Mouse (Mus musculus): ENCODE measurements around the gene Nf2.

- TF ChIP-seq CTCF (conservative IDR thresholded peaks at IDR 0.05 in 1 of 2, IDR thresholded peaks at IDR 0.05 in 1 of 2; ENCODE audit: low read depth in 2 of 2, low read length in 2 of 2) = no peak
- no peak for TF ChIP-seq BHLHE40 (IDR thresholded peaks at IDR 0.05; ENCODE audit: low read depth, low read length)
- TF ChIP-seq USF2 (conservative IDR thresholded peaks at IDR 0.05; ENCODE audit: low read depth, low read length) = no peak
- no peak for TF ChIP-seq ELF1 (IDR thresholded peaks at IDR 0.05; ENCODE audit: low read depth, low read length)
- no peak for TF ChIP-seq EP300 (IDR thresholded peaks at IDR 0.05; ENCODE audit: low read length)
- TF ChIP-seq POLR2A (IDR thresholded peaks at IDR 0.05; ENCODE audit: low read depth, low read length) = no peak
- no peak for TF ChIP-seq ZKSCAN1 (IDR thresholded peaks at IDR 0.05; ENCODE audit: borderline replicate concordance, low read depth, low read length)
- TF ChIP-seq USF1 (IDR thresholded peaks at IDR 0.05; ENCODE audit: low read depth, low read length) = no peak
- no peak for TF ChIP-seq E2F4 (IDR thresholded peaks at IDR 0.05; ENCODE audit: insufficient replicate concordance, low read depth, low read length)
Measured at GRCm38 (mm10) chr11:4744691-4745090, 104.6 kb downstream of the Nf2 start.

Measured in CH12.LX (cell line).